Comparison of ENCODE assay signal across 8 mouse cellular contexts in genomic region chr13:111685751-111686462, GRCm38 (mm10). TPM values are rescaled to one million over a fixed set of nuclear protein-coding genes. Genes with fewer than 3 reads are reported as not detected.
DNase-seq lines count a peak whose midpoint lies in the region; TF ChIP-seq lines count a peak whose summit lies in the region.

No protein-coding gene starts in this region.

- peaks cover 7% of the 10 kb centered on the region for H3K36me3 ChIP-seq in megakaryocyte, embryonic 14.5 days (replicated peaks; ENCODE audit: low read length)

- H3K4me3 ChIP-seq in cortical plate, adult 2 months (ENCODE audit: insufficient read depth, low read length): peak overlapping the region; percentile 28
- peak overlapping the region; percentile 97 for H3K4me3 ChIP-seq in megakaryocyte, embryonic 14.5 days (replicated peaks)

- TF ChIP-seq CTCF in cortical plate, adult 2 months (IDR thresholded peaks at IDR 0.05; ENCODE audit: extremely low read depth, insufficient read depth, low read length): no peak

- TF ChIP-seq POLR2A in cortical plate, adult 2 months (IDR thresholded peaks at IDR 0.05; ENCODE audit: extremely low read depth, insufficient read depth, low read length): peak; percentile 31; the same call in 1 of the 2 replicates

- no peaks in the 10 kb centered on the region for H3K9me3 ChIP-seq in megakaryocyte, embryonic 14.5 days

- no peaks in the 10 kb centered on the region for H3K4me1 ChIP-seq in cortical plate, adult 2 months (ENCODE audit: control insufficient read depth, insufficient read depth, low read length)
- peaks cover 15% of the 10 kb centered on the region for H3K4me1 ChIP-seq in megakaryocyte, embryonic 14.5 days

- H3K27ac ChIP-seq in cortical plate, adult 2 months (ENCODE audit: insufficient read depth, low read length): no peak overlapping the region; the same call in 1 of the 2 replicates

- DNase-seq in adipocyte (ENCODE audit: low spot score): peak; percentile 67
- DNase-seq in gastrocnemius, adult 8-10 months (ENCODE audit: low spot score in 2 of 2): peak; percentile 64 to 74
- peak; percentile 85 for DNase-seq in induced T-regulatory cell, adult 2 months (ENCODE audit: low read depth)
- DNase-seq in left cerebral cortex, adult 9 months (ENCODE audit: low spot score in 2 of 2): peak; percentile 35 to 80
- peak; percentile 89 to 91 for DNase-seq in right cerebral cortex, postnatal 10 days (ENCODE audit: low spot score in 2 of 2)
- DNase-seq in urinary bladder, postnatal 14 days (ENCODE audit: low spot score): peak; percentile 87

- peaks cover 17% of the 10 kb centered on the region for H3K27me3 ChIP-seq in megakaryocyte, embryonic 14.5 days (replicated peaks)

RNA-seq across cellular contexts. Expression of gene Mier3, which starts 5.1 kb away (rescaled TPM):
- polyA plus RNA-seq in cortical plate, adult 2 months (2012; rRNA removed): 10.3 and 12.0 TPM in 2 replicates
- total RNA-seq in gastrocnemius, adult 8-10 months (2022): 10 to 100 TPM in 1 of 4 experiments, 1 to 10 TPM in 3; 6.9 to 10.2 (median 9.1) TPM
- polyA plus RNA-seq in megakaryocyte, embryonic 14.5 days (2012; ENCODE audit: insufficient read depth, low replicate concordance): 0.17 TPM in 1 of 2 replicates, not detected in the other
